Mouse (Mus musculus) heart, embryonic 14.5 days (tissue): ENCODE measurements around the gene Pdss2. TPM values are rescaled to one million over a fixed set of nuclear protein-coding genes. Genes with fewer than 3 reads are reported as not detected.

Experiments used
- ATAC-seq: fragments of 200-750 bp; cut with Nextera tagmentation; 2 replicates; pipeline ENCODE4 v1.8.0; 2017; ENCODE audit warnings: low read depth, moderate TSS enrichment; ENCODE audit not compliant: insufficient number of reproducible peaks, insufficient read depth, low FRiP score
- H3K27ac ChIP-seq, 2 experiments: fragments of 200-500 bp in 1 of 2; fragments of 300-500 bp in 1 of 2; sonication (generic) in 1 of 2; replicated peaks in 1 of 2; 2 replicates each; pipeline ENCODE4 v1.5.1; 2012 to 2014; ENCODE audit warnings: low read depth in 2 of 2, low read length in 2 of 2, control low read depth in 1 of 2, mild to moderate bottlenecking in 1 of 2, mixed read lengths in 1 of 2; ENCODE audit not compliant: control insufficient read depth in 1 of 2, insufficient read depth in 1 of 2
- H3K27me3 ChIP-seq: fragments of 300-500 bp; sonication (generic); 2 replicates; pipeline ENCODE4 v1.6.1; 2014; ENCODE audit warnings: mild to moderate bottlenecking, low read length, control low read depth; ENCODE audit not compliant: control insufficient read depth, insufficient read depth
- H3K36me3 ChIP-seq: fragments of 300-500 bp; sonication (generic); 2 replicates; pipeline ENCODE4 v1.6.1; 2014; ENCODE audit warnings: mild to moderate bottlenecking, control low read depth, low read length, mixed read lengths; ENCODE audit not compliant: control insufficient read depth, insufficient read depth
- H3K4me1 ChIP-seq, 2 experiments: fragments of 200-500 bp in 1 of 2; fragments of 300-500 bp in 1 of 2; sonication (generic) in 1 of 2; 2 replicates each; pipeline ENCODE4 v1.6.1; 2012 to 2014; ENCODE audit warnings: low read length in 2 of 2, control low read depth in 1 of 2, mixed read lengths in 1 of 2; ENCODE audit not compliant: control insufficient read depth in 2 of 2, insufficient read depth in 2 of 2
- H3K4me2 ChIP-seq: fragments of 300-500 bp; sonication (generic); 2 replicates; pipeline ENCODE4 v1.6.1; 2014; ENCODE audit warnings: mild to moderate bottlenecking, low read length
- H3K4me3 ChIP-seq, 2 experiments: fragments of 200-500 bp in 1 of 2; fragments of 300-500 bp in 1 of 2; sonication (generic) in 1 of 2; 2 replicates each; pipeline ENCODE4 v1.5.1; 2012 to 2014; ENCODE audit warnings: low read length in 2 of 2, mild to moderate bottlenecking in 2 of 2, control low read depth in 1 of 2, low read depth in 1 of 2, moderate library complexity in 1 of 2; ENCODE audit not compliant: control insufficient read depth in 1 of 2, insufficient read depth in 1 of 2
- H3K9ac ChIP-seq: fragments of 300-500 bp; sonication (generic); 2 replicates; pipeline ENCODE4 v1.6.1; 2014; ENCODE audit warnings: mild to moderate bottlenecking, low read length
- H3K9me3 ChIP-seq: fragments of 300-500 bp; sonication (generic); 2 replicates; pipeline ENCODE4 v1.6.1; 2016; ENCODE audit warnings: low read length, control low read depth; ENCODE audit not compliant: control insufficient read depth
- WGBS: fragments of 180-500 bp; shearing (Covaris S2); extraction: QIAGEN DNeasy Blood & Tissue Kit; methylation state at CpG from one replicate; pipeline ENCODE4 v1.1.7; 2014; 5-methylcytosine and 5-hydroxymethylcytosine counted together
- polyA plus RNA-seq: library from polyadenylated mRNA; unstranded; fragments of >200 nt; fragmentation: Nextera tagmentation; extraction: Ambion mirVana; gene quantifications from 2 replicates; pipeline ENCODE4 v1.2.1, GENCODE M21; 2014

The Pdss2 gene
- polyA plus RNA-seq, 1 experiment from 2014 or later, result 11.1 TPM

GRCm38 (mm10) chr10:43440050-43440449, 218.8 kb downstream of the Pdss2 start:
- no peaks in the 10 kb centered on the region for H3K27me3 ChIP-seq
- H3K4me3 ChIP-seq, result no peak overlapping the region
- H3K9me3 ChIP-seq, result 0 out of 2 replicates have a peak, but pooled peaks cover 6% of the 10 kb centered on the region
- H3K36me3 ChIP-seq, result no peaks in the 10 kb centered on the region
- H3K27ac ChIP-seq, result no peak overlapping the region
- no peak overlapping the region for H3K9ac ChIP-seq
- peaks cover 4 to 8% of the 10 kb centered on the region in 2 experiments; a peak in 2 of 4 replicates for H3K4me1 ChIP-seq
- ATAC-seq, result no peak
- 79% methylated on average over 13 of the region's 13 CpGs for WGBS
- no peak overlapping the region for H3K4me2 ChIP-seq

GRCm38 (mm10) chr10:43440981-43441740, 219.9 kb downstream of the Pdss2 start:
- H3K4me1 ChIP-seq, result peaks cover 4 to 8% of the 10 kb centered on the region in 2 experiments; a peak in 2 of 4 replicates
- no peaks in the 10 kb centered on the region for H3K9me3 ChIP-seq
- no peak overlapping the region for H3K4me2 ChIP-seq
- 76% methylated on average over 15 of the region's 15 CpGs for WGBS
- H3K27ac ChIP-seq, result no peak overlapping the region
- ATAC-seq, result no peak
- no peak overlapping the region for H3K4me3 ChIP-seq
- H3K9ac ChIP-seq, result no peak overlapping the region
- H3K36me3 ChIP-seq, result no peaks in the 10 kb centered on the region
- no peaks in the 10 kb centered on the region for H3K27me3 ChIP-seq

GRCm38 (mm10) chr10:43448656-43449055, 227.4 kb downstream of the Pdss2 start:
- no peak overlapping the region for H3K27ac ChIP-seq
- no peak overlapping the region for H3K4me3 ChIP-seq
- H3K9me3 ChIP-seq, result no peaks in the 10 kb centered on the region
- H3K4me2 ChIP-seq, result no peak overlapping the region
- H3K9ac ChIP-seq, result no peak overlapping the region
- WGBS, result 67% methylated on average over 3 of the region's 3 CpGs
- peaks cover 0 to 2% of the 10 kb centered on the region in 2 experiments; a peak in 1 of 4 replicates for H3K4me1 ChIP-seq
- H3K36me3 ChIP-seq, result no peaks in the 10 kb centered on the region
- H3K27me3 ChIP-seq, result no peaks in the 10 kb centered on the region
- ATAC-seq, result no peak

GRCm38 (mm10) chr10:43451848-43452662, 230.8 kb downstream of the Pdss2 start:
- peak overlapping the region; percentile 23 to 31; a peak in 2 of 4 replicates for H3K4me3 ChIP-seq
- no peaks in the 10 kb centered on the region for H3K9me3 ChIP-seq
- H3K27me3 ChIP-seq, result no peaks in the 10 kb centered on the region
- peak overlapping the region; percentile 60 for H3K4me2 ChIP-seq
- H3K36me3 ChIP-seq, result no peaks in the 10 kb centered on the region
- H3K4me1 ChIP-seq, result peaks cover 6 to 13% of the 10 kb centered on the region in 2 experiments
- 25% methylated on average over 16 of the region's 16 CpGs for WGBS
- ATAC-seq, result no peak
- H3K9ac ChIP-seq, result peak overlapping the region; percentile 58; the same call in 1 of the 2 replicates
- H3K27ac ChIP-seq, result no peak overlapping the region

GRCm38 (mm10) chr10:43452663-43452996, 231.3 kb downstream of the Pdss2 start:
- Histone ChIP-seq H3K36me3 (no peaks in the 10 kb centered on the region), H3K27ac (no peak overlapping the region), H3K9me3 (no peaks in the 10 kb centered on the region), H3K9ac (no peak overlapping the region; the same call in 1 of the 2 replicates), H3K4me1 (peaks cover 6 to 13% of the 10 kb centered on the region in 2 experiments), H3K4me2 (peak overlapping the region; percentile 60), H3K27me3 (no peaks in the 10 kb centered on the region), H3K4me3 (peak overlapping the region in 1 of 2 experiments; percentile 23; a peak in 1 of 4 replicates)
- ATAC-seq, result no peak
- WGBS, result 16% methylated on average over 5 of the region's 5 CpGs

- Histone ChIP-seq H3K4me3 (no peak overlapping the region), H3K27me3 (no peaks in the 10 kb centered on the region), H3K36me3 (no peaks in the 10 kb centered on the region), H3K4me2 (peak overlapping the region; percentile 25; the same call in 1 of the 2 replicates), H3K9me3 (no peaks in the 10 kb centered on the region), H3K4me1 (peaks cover 6 to 13% of the 10 kb centered on the region in 2 experiments), H3K9ac (0 out of 2 replicates have a peak overlapping the region, but pooled peaks have one; percentile 36), H3K27ac (peak overlapping the region in 1 of 2 experiments; percentile 74; a peak in 2 of 4 replicates)
- ATAC-seq, result no peak
- WGBS, result 80% methylated on average over 1 of the region's 1 CpGs
These were observed 232.9 kb downstream of the Pdss2 start for GRCm38 (mm10) chr10:43454219-43454618.

- H3K4me2 ChIP-seq, result peak overlapping the region; percentile 25; the same call in 1 of the 2 replicates
- no peak overlapping the region for H3K4me3 ChIP-seq
- H3K4me1 ChIP-seq, result peaks cover 6 to 13% of the 10 kb centered on the region in 2 experiments
- no peaks in the 10 kb centered on the region for H3K36me3 ChIP-seq
- H3K27me3 ChIP-seq, result no peaks in the 10 kb centered on the region
- 0 out of 2 replicates have a peak overlapping the region, but pooled peaks have one; percentile 36 for H3K9ac ChIP-seq
- no peak for ATAC-seq
- no peaks in the 10 kb centered on the region for H3K9me3 ChIP-seq
- peak overlapping the region; percentile 39 to 74; a peak in 3 of 4 replicates for H3K27ac ChIP-seq
- 33% methylated on average over 3 of the region's 3 CpGs for WGBS
These were observed 233.4 kb downstream of the Pdss2 start for GRCm38 (mm10) chr10:43454671-43455070.
